Mouse (Mus musculus) adrenal gland, postnatal 36 days (tissue): ENCODE measurements at regions not wholly inside any gene's neighbourhood (a gene's known extent, or its start where the extent isn't known, plus 50 kb on each side); places are given as distances from the start of the nearest gene placed in this dataset.
A peak's percentile ranks its signal among the peaks of the same experiment; 100 is the strongest.

ENCODE experiments used
- DNase-seq, 2 experiments: peaks; one replicate each; pipeline ENCODE4 v3.0.0; 2021; ENCODE audit warnings: mixed read lengths in 1 of 2

DNA sequence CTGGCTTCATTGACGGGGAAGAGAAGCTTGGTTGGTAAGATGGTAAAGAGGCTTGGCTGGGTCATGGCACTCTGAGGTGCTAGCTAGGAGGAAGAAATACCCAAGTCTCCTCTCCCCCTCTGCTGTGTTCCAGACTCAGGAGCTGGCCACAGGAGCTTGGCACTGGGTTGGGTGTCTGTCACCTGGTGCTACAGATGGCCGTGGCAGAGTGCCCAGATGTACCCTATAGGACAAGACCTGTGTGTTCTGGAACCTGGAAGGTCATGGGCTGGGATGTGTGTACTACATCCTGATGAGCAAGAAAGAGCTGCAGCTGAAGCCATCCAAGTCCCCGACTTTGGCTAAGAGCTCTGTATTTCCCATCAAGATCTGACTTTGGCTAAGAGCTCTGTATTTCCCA is 72.4 kb downstream of the Nupl2 start:
- DNase-seq, result no peak

DNA sequence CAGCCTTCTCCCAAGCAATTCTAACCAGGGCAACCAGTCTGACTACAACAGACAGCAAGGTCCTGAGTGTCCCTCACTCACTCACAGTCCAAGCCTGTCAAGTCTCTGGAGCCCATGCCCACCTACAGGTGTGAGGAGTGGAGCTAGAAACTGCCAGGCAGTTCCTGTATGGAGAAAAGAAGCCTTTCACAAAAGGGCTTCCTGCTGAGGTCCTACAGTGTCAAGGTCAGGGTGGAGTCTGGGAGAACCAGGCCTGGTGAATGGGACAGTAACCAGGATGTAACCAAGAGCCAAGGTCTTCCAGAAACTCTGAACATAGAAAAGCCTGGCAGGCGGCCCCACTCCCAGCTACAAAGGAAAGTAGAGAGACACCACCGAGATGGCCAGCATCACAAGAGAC is 74.2 kb downstream of the Nupl2 start:
- no peak for DNase-seq

DNA sequence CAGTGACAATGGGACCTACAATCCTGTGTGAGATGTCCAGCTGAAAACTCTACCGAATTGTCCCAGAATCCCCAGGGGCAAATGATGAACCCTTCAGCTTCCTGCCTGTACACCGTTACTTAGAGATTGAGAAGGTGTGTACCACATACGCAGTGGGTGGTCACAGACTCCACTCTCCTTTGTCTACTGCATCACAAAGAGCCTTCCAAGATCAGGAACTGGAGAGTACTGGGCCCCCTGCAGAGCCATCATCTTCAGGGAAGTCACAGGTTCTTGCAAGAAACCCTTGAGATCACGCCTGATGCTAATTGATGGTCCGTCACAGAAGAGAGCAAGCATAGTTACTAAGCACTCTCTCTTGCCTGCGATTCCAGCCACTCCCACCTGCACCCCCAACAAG is 79.4 kb downstream of the Nupl2 start:
- no peak for DNase-seq

DNA sequence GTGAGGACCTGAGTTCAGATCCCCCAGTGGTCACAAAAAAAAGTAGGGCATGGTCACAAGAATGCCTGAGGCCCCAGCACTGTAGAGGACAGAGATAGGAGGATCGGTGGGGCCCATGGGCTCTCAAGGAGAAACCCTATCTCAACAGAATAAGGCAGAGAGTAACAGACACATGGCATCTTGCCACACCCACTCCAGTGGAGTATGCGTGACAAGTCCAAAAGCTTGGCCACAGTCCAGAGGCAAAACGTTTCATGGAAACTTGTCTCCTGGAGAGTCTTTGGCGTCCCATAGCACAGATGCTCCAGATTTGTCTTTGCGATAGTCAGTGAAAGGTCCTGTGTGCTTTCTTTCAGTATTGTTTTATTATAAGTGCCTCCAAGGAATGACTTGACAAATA is 90.7 kb downstream of the Nupl2 start:
- no peak for DNase-seq

DNA sequence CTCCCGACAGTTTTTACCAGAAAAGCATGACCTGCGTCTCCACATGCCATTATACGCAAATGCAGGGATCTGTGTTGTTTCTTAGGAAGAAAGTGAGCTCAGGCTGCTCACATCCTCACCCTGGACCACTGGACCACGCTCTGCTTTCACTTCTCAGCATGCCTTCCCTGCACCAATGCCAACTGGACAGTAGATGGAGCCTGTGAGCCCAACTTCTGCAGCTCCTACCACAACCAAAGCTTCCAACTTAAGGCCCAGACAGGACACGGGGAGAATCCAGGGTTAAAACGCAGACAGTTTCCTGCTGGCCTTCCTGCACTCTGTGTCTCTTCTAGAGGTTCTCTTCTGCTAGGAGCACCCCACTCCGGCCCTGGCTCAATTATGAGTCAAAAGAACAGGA is 90.3 kb downstream of the Kcnh2 start:
- DNase-seq, result peak; percentile 76 to 78

DNA sequence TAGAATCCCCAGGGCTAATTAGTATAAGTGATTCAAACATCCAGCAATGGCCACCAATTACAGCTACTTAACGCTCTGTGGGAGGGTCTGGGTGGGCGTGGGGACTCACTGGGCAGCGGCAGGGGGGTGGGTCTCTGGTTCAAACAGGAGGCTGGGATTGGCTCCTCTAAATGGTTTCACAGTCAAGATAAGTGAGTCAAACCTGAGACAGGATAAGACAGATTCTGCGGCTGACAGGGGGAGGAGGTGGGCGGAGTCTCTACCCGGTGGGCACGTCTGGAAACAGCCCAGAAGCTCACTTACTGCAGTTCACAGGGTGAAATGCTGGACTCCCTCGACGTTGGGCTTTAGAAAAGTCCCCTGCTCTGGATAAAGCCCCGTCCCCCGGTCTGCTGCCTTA is 89.3 kb downstream of the Kcnh2 start:
- no peak for DNase-seq

DNA sequence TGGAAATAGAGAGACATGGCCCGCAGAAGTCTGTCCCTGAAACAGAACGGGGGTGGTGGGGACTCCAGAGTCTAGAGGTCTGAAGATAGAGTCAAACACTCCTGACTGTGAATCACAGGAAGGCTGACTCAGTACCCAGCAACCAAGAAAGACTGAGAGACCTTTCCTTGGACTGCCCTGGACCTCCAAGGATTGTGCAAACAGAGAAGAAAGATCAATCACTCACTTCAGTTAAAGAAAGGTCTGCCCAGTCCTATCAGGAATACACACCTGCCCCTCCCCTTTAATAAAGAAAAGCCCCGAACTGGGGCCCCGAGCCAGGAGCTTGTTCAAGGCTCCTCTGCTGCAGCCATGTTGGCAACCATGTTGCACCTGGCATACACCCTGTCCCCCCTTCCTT is 87.3 kb downstream of the Kcnh2 start:
- DNase-seq, result peak in 1 of 2 experiments; percentile 12

DNA sequence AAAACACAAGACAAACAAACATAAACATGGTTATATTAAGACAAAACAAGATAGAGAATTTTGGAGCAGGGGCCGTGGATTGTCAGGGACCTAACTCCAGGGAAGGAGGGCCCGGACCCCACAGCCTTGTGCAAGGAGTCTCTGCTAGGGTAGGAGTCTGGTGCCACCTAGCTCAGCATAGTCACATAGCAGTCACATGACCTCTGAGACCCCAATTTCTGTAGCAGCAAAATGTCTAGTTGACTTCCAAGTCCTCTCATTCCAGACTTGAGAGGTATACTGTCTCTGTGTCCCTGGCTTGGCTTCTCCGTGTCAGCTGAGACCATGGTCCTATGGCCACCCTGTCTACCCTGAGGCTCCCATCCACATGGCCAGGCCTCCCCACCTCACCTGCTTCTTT is 86.0 kb downstream of the Kcnh2 start:
- no peak for DNase-seq

DNA sequence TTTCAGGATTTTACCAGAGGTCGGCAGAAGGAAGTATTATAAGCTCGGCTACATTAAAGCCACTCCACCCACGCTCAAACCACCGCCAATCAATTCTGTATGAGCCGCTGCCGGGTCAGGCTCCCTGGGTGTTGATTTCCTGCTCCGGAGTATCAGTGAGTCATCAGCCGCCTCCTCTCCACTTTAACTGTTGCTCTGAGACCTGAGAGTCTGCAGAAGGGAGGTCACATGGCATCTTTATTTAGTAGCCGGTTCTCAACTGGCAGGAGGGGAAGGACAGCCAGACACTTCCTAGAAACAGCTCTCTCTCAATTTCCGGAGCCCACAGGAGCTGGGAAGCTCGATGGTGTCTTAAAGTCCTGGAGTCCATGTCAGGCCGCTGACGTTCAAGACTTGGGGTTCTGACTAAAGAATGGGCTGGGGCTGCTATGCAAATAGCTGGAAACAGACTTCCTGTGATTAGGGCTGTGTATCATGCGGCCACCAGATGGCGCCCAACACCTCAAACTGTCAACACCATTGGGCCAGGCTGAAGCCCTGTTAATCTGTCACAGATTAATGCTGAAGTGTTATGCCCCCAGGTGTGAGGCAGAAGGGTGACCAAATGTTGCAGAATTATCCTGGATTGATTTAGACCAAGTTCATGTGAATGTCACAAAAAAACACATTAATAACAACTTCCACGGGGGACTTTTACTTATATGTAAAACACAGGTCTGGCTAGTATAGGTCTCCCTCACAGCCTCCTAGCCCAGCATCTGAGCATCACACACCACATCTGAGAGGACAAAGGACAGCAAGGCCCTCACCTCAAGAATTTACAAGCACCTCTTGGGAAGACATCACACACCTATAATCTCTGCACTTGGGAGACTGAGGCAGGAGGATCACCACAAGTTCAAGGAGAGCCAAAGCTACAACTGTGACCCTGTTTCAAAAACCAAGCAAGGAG is 84.8 kb downstream of the Kcnh2 start:
- peak; percentile 86 for DNase-seq
